8 mouse cellular contexts compared by ENCODE assay signal in the genomic region with DNA sequence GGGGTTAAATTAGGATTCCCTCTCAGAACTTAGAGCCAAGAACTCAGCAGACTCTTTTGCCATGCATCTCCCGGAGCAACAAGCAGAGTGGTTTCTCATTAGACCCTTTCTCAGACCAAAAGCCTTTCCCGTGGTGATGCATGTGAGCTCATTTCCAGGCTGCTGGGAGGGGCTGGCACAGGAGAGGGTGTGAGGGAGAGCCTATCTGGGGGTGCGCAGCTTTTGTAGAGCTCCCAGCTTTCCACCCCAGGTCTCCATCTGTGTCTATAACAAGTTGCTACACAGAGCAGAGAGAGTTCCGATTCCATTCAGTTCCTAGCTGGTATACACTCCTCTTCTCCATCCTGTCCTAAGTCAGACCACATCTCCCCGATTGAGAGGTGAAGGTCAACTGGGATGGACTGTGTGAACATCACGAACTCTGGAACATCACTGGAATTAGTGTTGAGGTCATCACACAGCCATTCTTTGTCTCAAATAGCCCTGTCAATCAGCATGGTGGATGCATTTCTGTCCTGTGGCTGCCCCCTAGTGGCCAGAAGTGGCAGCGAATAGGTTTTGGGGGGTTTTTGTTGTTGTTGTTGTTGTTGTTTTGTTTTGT. TPM values are rescaled to one million over a fixed set of nuclear protein-coding genes. Genes with fewer than 3 reads are reported as not detected.
DNase-seq lines count a peak whose midpoint lies in the region; ATAC-seq and TF ChIP-seq lines count a peak whose summit lies in the region.

No protein-coding gene starts in this region.

- H3K9ac ChIP-seq in ES-Bruce4 (ENCODE audit: low read depth, poor library complexity, severe bottlenecking), result no peak overlapping the region
- no peak overlapping the region for H3K9ac ChIP-seq in midbrain, postnatal 0 days (replicated peaks; ENCODE audit: low read length, poor library complexity, severe bottlenecking)

- no peaks in the 10 kb centered on the region for H3K9me3 ChIP-seq in ES-Bruce4 (replicated peaks; ENCODE audit: control insufficient read depth, insufficient read depth, low read length, poor library complexity, severe bottlenecking)
- no peaks in the 10 kb centered on the region for H3K9me3 ChIP-seq in midbrain, postnatal 0 days (ENCODE audit: low read length)

- peak; percentile 91 for DNase-seq in heart, adult 11 months
- no peak for DNase-seq in heart, postnatal 25 days (ENCODE audit: low spot score)
- DNase-seq in cerebellum, postnatal 36 days, result peak; percentile 43 to 63
- peak; percentile 53 to 72 for DNase-seq in heart, postnatal 10 days
- DNase-seq in left cerebral cortex, postnatal 14 days (ENCODE audit: low spot score in 2 of 2), result peak; percentile 43 to 51
- peak; percentile 69 for DNase-seq in midbrain, postnatal 0 days (ENCODE audit: low spot score)
- no peak for DNase-seq in MN1 (ENCODE audit: low spot score)

- no peaks in the 10 kb centered on the region for H3K4me1 ChIP-seq in ES-Bruce4 (ENCODE audit: control insufficient read depth, insufficient read depth, low read length)
- no peaks in the 10 kb centered on the region for H3K4me1 ChIP-seq in midbrain, postnatal 0 days (ENCODE audit: insufficient read depth, low read length)

- TF ChIP-seq POLR2A in ES-Bruce4 (IDR thresholded peaks at IDR 0.05; ENCODE audit: insufficient read depth, low read length), result no peak

- no peak overlapping the region for H3K4me2 ChIP-seq in midbrain, postnatal 0 days (ENCODE audit: low read depth, low read length, poor library complexity, severe bottlenecking)

- intact Hi-C loops in heart, postnatal 25 days (cut with DNase I), result loop anchor here (1.0 to 5.0 kb wide), 2 partner anchors 47 to 257 kb away; no protein-coding TSS in a partner anchor
- intact Hi-C loops in heart, postnatal 10 days (cut with DNase I), result loop anchor here (2.0 kb wide), 1 partner anchor 47 kb away; no protein-coding TSS in a partner anchor
- intact Hi-C loops in left cerebral cortex, postnatal 14 days (cut with DNase I), result loop anchor here (5.0 kb wide), 4 partner anchors 48 to 257 kb away; no protein-coding TSS in a partner anchor

- no peak overlapping the region for H3K4me3 ChIP-seq in ES-Bruce4 (ENCODE audit: low read depth, low read length)
- H3K4me3 ChIP-seq in midbrain, postnatal 0 days (ENCODE audit: low read depth, low read length), result no peak overlapping the region

- no peak for TF ChIP-seq EP300 in ES-Bruce4 (IDR thresholded peaks at IDR 0.05; ENCODE audit: insufficient read depth, low read depth, low read length)

- no peaks in the 10 kb centered on the region for H3K36me3 ChIP-seq in ES-Bruce4 (ENCODE audit: control insufficient read depth, insufficient read depth, low read length, poor library complexity, severe bottlenecking)
- no peaks in the 10 kb centered on the region for H3K36me3 ChIP-seq in midbrain, postnatal 0 days (ENCODE audit: insufficient read depth, low read length)

- no peak; the same call in 1 of the 2 replicates for ATAC-seq in midbrain, postnatal 0 days (ENCODE audit: low FRiP score)

- TF ChIP-seq CTCF in ES-Bruce4 (IDR thresholded peaks at IDR 0.05; ENCODE audit: low read depth, low read length), result peak; percentile 69
- TF ChIP-seq CTCF in midbrain, postnatal 0 days (IDR thresholded peaks at IDR 0.05), result peak; percentile 93

- H3K27ac ChIP-seq in ES-Bruce4 (ENCODE audit: insufficient read depth, low read length), result no peak overlapping the region
- no peak overlapping the region for H3K27ac ChIP-seq in midbrain, postnatal 0 days (ENCODE audit: low read depth, low read length)

- H3K27me3 ChIP-seq in ES-Bruce4 (ENCODE audit: control insufficient read depth, insufficient read depth, low read length, poor library complexity, severe bottlenecking), result no peaks in the 10 kb centered on the region
- no peaks in the 10 kb centered on the region for H3K27me3 ChIP-seq in midbrain, postnatal 0 days (ENCODE audit: insufficient read depth, low read length)

- WGBS in midbrain, postnatal 0 days, result 39% methylated on average over 7 of the region's 7 CpGs

RNA-seq across cellular contexts. Expression of gene Upb1, which starts 38.4 kb away (rescaled TPM):
- total RNA-seq in heart, postnatal 25 days (2021), result under 1 TPM; 0.22 to 0.70 TPM
- polyA plus RNA-seq in ES-Bruce4 (2011; ENCODE audit: insufficient read depth, insufficient read length, low read depth, missing spikeins), result not detected in 2 replicates
- total RNA-seq in heart, postnatal 10 days (2021), result under 1 TPM; 0.17 to 0.24 TPM
- under 1 TPM; 0.55 to 0.66 TPM for total RNA-seq in left cerebral cortex, postnatal 14 days (2021)
- total RNA-seq in midbrain, postnatal 0 days (2014; rRNA removed), result 0.52 TPM in 1 of 2 replicates, not detected in the other
- 0.44 and 0.72 TPM in 2 replicates for polyA plus RNA-seq in midbrain, postnatal 0 days (2015; fragmentation: Nextera tagmentation; extraction: Ambion mirVana)

Comparison
In these comparisons a context has a peak if more than half of its experiments do, and no peak if none do; other contexts are left out.
1. DNase-seq: peak in heart, adult 11 months (single experiment), cerebellum, postnatal 36 days (2 of 2), heart, postnatal 10 days (2 of 2), left cerebral cortex, postnatal 14 days (2 of 2) and midbrain, postnatal 0 days (single experiment); none in heart, postnatal 25 days (single experiment) and MN1 (single experiment).